Mouse (Mus musculus) urinary bladder, postnatal 14 days (tissue): ENCODE measurements around the gene Plekhg3.
A peak's percentile ranks its signal among the peaks of the same experiment; 100 is the strongest.

Experiments used
- DNase-seq: peaks from one replicate; pipeline ENCODE4 v3.0.0; 2021; ENCODE audit warnings: low spot score

The Plekhg3 gene

GRCm38 (mm10) chr12:76552321-76552720 lies 21.6 kb downstream of the Plekhg3 start:
- DNase-seq: peak; percentile 88

- no peak for DNase-seq
These were observed 22.3 kb downstream of the Plekhg3 start for GRCm38 (mm10) chr12:76552958-76553357.

DNA sequence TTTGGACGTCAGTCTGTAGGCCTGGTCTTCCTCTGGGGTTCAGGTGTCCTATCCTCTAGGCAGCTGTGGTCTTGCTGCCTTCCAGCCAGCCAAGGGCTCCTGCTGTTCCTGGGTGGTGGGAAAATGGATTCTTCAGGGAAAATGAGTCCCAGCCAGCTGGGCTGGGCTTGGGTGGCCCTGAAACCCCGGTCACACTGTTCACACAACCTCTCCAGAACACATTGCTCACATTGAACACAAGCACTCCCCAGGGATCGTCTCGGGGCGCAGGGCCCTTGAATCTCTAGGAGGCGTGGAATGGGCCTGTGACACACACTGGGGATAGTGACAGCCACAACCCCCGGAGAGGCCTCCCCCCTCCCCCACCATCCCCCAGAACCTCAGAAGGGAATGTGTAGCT lies 23.2 kb downstream of the Plekhg3 start:
- DNase-seq: no peak

- DNase-seq: no peak
These were observed 23.7 kb downstream of the Plekhg3 start for GRCm38 (mm10) chr12:76554392-76554791.

DNA sequence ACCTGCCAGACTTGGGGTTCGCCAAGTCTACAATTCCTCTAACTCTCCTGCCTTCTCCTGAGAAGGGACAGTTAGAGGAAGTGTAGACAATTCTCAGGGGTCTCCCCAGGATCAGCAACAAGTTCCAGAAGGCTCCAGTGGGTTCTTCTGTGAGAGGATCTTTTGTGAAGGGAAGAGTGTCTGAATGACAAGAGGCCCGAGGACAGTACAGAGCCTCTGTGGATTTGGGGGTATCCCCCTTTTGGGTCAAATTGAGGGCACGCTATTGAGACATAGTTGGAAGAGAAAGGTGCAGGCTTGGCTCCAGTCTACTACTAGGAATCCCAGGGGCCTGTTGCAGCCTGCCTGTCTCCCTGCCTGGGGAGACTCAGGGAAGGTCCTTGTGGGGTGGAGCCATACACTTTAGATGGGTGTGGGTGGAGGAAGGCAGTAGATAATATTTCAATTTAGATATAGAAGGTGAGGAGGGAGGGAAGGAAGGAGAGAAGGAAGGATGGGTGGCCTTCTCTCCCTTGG lies 24.2 kb downstream of the Plekhg3 start:
- peak; percentile 69 for DNase-seq

- no peak for DNase-seq
These were observed 25.5 kb downstream of the Plekhg3 start for GRCm38 (mm10) chr12:76556187-76556586.

DNA sequence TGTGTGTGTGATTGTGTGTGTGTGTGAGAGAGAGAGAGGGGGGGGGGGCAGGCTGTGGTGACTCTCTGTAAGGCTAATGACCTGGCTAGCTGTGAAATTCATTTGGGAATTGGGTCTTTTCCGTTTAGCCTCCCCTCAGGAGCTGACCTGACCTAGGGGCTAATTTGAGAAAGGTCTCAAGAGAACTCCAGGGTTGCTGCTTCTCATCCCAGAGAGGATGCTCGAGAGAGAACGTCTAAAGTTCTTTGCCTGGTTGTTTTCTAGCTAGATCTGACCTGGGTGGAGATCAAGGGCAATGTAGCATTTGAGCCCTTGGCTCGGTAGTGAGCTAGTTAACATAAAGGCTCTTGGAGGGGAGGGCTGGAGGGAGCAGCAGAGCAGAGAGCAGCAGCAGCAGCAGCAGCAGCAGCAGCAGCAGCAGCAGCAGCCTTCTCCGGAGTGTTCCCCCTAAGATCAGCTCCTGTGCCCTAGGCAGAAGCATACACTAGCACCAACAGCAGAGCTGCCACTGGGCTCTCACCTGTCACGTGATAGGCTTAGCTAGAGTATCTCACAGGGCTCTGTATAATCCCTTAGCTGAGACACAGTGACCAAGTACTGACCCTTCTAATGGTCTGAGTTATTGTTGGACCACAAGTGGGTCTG lies 26.2 kb downstream of the Plekhg3 start:
- DNase-seq: no peak

GRCm38 (mm10) chr12:76558206-76558605 lies 27.5 kb downstream of the Plekhg3 start:
- peak; percentile 63 for DNase-seq

DNA sequence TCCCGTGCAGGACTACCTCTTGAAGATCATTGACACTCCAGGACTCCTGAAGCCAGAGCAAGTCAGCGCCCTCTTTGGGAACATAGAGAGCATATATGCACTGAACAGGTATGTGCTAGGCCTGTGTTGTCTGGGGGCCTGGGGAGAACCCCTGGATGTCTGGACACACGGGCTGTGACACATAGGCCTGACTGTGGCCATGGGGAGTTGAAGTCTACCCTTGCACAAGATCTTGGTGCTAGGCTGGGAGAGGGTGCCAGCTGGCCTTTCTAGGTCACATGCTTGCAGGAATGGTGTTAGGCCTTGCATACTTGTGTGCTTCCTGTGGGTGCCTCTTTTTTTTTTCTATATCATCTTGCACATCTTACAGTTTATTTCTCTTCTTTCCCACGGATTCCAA lies 31.5 kb downstream of the Plekhg3 start:
- no peak for DNase-seq

- no peak for DNase-seq
These were observed 35.6 kb downstream of the Plekhg3 start for GRCm38 (mm10) chr12:76566284-76566683.

DNA sequence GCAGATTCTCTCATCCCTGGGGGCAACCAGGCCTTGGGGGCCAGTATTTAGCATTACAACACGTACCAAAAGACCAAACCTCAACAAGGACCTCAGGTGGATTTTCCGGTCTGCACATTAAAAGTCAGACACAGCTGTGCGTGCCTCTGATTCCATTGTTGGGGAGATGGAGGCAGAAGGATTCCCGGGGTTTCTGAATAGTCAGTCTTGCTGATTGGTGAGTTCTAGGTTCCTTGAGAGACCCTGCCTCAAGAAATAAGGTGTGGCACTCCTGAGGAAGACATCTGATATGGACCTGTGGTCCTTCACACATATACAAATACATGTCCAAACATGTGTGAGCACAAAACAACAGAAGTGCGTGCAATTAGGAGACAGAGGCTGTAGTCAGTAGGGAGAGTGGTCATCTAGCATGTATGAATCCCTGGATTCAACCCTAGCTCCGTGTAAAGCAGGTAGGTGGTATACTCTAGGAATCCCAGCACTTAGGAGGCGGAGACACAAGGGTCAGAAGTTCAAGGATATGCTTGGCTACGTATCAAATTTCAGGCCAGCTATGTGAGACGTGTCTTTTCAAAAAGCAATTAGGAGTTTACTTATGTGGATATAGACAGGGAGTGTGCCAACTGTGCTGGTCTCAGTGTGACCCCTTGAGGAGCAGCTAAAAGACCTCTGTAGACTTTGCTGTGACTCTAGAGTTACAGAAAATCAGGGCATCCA lies 39.7 kb downstream of the Plekhg3 start:
- DNase-seq: no peak

DNA sequence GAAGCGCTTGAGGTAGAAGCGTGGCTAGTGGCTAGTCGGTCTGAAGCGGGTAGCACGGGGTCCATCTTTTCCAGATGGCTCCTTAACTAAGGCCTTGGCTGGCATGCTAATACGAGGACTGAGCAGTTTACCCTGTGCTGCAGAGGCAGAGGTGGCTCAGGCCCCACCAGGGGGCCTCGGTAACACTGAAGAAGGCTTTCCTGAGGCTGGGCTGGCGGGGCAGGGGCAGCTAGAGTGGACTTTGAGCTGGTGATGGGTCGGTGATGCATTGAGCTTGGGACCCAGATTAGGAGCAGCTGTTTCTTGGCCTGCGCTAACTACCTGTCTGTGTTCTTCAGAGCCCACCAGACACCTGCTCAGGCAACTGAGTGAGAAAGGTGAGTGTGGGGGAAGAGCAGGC lies 40.6 kb downstream of the Plekhg3 start:
- DNase-seq: no peak

GRCm38 (mm10) chr12:76572261-76573251 lies 41.9 kb downstream of the Plekhg3 start:
- no peak for DNase-seq

- DNase-seq: no peak
These were observed 42.7 kb downstream of the Plekhg3 start for GRCm38 (mm10) chr12:76573381-76573780.

- no peak for DNase-seq
These were observed 44.1 kb downstream of the Plekhg3 start for GRCm38 (mm10) chr12:76574815-76575214.

DNA sequence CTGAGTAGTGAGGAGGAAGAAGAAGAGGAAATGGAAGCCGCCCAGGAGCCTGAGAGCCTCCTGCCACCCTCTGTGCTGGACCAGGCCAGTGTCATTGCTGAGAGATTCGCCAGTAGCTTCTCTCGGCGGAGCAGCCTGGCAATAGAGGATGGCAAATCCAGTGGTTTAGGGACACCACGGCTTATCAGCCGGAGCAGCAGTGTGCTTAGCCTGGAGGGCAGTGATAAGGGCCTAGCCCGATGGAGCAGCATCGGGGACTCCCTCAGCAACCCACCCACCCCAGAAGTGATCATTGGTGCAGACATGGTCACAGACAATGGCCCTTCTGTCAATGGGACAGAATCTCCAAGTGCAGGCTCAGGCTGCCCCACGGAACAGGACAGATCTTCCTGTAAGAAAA lies 45.4 kb downstream of the Plekhg3 start:
- no peak for DNase-seq

DNA sequence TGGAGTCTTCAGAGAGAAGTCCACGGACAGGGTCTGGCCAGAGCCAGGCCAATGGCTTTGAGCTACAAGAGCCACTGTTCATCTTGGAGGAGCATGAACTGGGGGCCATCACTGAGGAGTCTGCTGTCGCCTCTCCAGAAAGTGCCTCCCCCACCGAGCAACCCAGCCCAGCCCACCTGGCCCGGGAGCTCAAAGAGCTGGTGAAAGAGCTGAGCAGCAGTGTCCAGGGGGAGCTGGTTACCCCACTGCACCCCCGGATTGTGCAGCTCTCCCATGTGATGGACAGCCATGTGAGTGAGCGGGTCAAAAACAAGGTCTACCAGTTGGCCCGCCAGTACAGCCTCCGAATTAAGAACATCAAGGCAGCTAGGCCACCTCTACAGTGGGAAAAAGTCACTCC lies 46.1 kb downstream of the Plekhg3 start:
- no peak for DNase-seq

DNA sequence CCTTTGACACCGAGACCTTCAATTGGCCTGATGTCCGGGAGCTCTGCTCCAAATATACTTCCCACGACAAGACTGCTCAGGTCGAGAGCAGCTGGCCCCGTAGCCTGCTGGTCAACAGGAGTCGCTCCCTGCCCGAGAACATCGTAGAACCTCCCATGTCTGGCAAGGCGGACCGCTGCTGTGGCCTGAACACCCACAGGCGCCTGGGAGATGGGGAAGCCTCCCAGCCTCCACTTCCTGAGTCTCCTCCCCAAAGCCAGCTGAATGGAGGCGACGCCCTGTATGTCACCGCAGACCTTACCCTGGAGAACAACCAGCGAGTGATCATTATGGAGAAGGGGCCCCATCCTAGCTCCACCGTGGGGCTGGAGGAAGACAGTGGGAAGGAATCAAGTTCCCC lies 47.2 kb downstream of the Plekhg3 start:
- no peak for DNase-seq

DNA sequence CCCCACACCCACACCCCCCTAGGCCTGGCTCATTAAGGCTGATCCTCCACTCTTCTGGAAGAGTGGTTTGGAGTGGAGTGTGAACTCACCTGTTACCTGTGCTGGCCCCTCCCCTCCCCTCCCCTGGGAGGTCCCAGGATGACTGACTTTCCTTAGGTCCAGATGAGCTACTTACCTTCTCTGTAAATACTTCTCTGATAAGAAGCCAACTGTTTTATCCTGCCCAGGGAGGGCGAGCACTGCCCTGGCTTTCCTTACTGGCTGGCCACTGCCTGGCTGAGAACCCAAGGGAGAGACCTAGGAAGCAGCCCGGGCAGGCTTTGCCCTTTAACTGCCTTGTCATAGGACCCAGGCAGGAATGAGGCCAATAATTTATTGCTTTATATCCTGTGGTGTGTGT lies 47.8 kb downstream of the Plekhg3 start:
- DNase-seq: no peak

DNA sequence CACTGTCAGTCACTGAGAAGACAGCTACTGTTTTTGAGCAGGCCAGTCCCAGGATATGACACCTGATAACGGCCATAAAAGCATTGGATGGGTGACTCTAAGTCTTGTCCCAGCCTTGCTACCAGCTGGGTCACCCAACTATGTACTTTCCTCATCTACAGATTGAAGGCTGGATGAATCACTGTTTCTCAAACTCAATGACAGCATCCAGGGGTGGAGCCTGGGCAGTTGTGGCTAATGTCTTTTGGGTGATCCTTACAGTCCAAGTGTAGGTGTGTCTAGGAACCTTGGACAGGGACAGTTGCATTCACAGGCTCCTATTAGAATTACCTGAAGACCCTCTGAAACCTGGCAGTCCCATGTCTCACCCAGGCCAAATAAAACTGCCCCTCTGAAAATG lies 49.1 kb downstream of the Plekhg3 start:
- no peak for DNase-seq

DNA sequence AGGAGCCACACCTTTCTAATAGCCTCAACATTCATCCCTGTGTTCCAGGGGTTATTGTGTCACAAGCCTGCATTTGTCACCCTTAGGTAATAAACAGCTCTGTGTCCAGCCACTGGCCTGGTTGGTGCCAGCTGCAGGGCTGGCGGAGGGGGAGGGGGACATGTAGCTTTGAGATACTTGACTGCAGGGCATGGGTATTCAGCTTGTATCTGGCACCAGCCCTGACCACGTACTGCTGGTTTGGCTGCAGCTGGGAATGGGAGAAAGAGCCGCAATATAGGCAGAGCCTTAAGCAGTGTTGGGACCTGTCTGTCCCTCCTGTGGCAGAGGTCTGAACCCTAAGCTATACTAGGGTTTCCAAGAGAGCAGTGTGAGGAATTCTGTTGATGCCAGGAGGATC lies 51.4 kb downstream of the Plekhg3 start:
- no peak for DNase-seq

DNA sequence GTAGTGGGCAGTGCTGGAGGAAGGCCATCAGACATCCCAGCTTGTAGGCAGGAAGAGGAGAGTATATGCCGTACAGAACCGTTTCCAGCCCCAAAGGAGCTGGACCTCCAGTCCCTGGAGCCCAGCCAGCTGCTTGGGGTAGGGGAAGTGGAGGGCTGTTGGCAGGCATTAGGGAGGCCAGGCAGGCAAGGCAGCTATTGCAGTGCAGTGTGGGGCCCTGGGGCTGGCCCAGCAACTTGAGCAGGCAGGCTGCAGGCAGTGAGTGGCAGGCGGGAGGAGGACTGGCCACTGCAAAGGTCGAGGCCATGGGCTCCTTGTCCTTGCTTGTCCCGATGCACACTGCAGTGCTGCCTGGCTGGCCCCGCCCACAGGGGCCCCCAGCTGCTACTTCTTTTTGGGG lies 52.1 kb downstream of the Plekhg3 start:
- peak; percentile 48 for DNase-seq
